Mouse (Mus musculus): ENCODE results near the gene Pla2g6.

Pla2g6 gene

GRCm38 (mm10) chr15:79328058-79328938 lies at the start of gene Pla2g6:
Gene Pla2g6, minus strand, starts transcription at chr15:79328390.
- in situ Hi-C loops (cut with MboI, MseI): loop anchor here in 1 of 2 experiments (25.0 kb wide), 1 partner anchor 1516 kb away; no protein-coding TSS in a partner anchor

GRCm38 (mm10) chr15:79377681-79378080 lies 49.5 kb upstream of the Pla2g6 start:
- in situ Hi-C loops (cut with MboI, MseI): loop anchor here (5.0 kb wide), 2 partner anchors 90 to 135 kb away; no protein-coding TSS in a partner anchor

- in situ Hi-C loops (cut with MboI, MseI): loop anchor here (5.0 kb wide), 2 partner anchors 93 to 132 kb away; no protein-coding TSS in a partner anchor
Observed at GRCm38 (mm10) chr15:79374760-79375159, 46.6 kb upstream of the Pla2g6 start.

- in situ Hi-C loops (cut with MboI, MseI): no loop called here
Observed at GRCm38 (mm10) chr15:79370281-79370843, 42.2 kb upstream of the Pla2g6 start.

GRCm38 (mm10) chr15:79369452-79370280 lies 41.5 kb upstream of the Pla2g6 start:
- in situ Hi-C loops (cut with MboI, MseI): no loop called here

- in situ Hi-C loops (cut with MboI, MseI): no loop called here
Observed at GRCm38 (mm10) chr15:79368861-79369440, 40.8 kb upstream of the Pla2g6 start.

GRCm38 (mm10) chr15:79368313-79368811 lies 40.2 kb upstream of the Pla2g6 start:
- in situ Hi-C loops (cut with MboI, MseI): no loop called here

- in situ Hi-C loops (cut with MboI, MseI): no loop called here
Observed at GRCm38 (mm10) chr15:79366402-79366801, 38.2 kb upstream of the Pla2g6 start.

- in situ Hi-C loops (cut with MboI, MseI): no loop called here
Observed at GRCm38 (mm10) chr15:79365068-79365467, 36.9 kb upstream of the Pla2g6 start.

- in situ Hi-C loops (cut with MboI, MseI): no loop called here
Observed at GRCm38 (mm10) chr15:79364120-79364519, 35.9 kb upstream of the Pla2g6 start.

- in situ Hi-C loops (cut with MboI, MseI): no loop called here
Observed at GRCm38 (mm10) chr15:79361023-79361422, 32.8 kb upstream of the Pla2g6 start.

- in situ Hi-C loops (cut with MboI, MseI): no loop called here
Observed at GRCm38 (mm10) chr15:79360371-79360770, 32.2 kb upstream of the Pla2g6 start.

- in situ Hi-C loops (cut with MboI, MseI): no loop called here
Observed at GRCm38 (mm10) chr15:79359954-79360353, 31.8 kb upstream of the Pla2g6 start.

- in situ Hi-C loops (cut with MboI, MseI): no loop called here
Observed at GRCm38 (mm10) chr15:79357974-79358690, 29.9 kb upstream of the Pla2g6 start.

GRCm38 (mm10) chr15:79357036-79357911 lies 29.1 kb upstream of the Pla2g6 start:
- in situ Hi-C loops (cut with MboI, MseI): no loop called here

GRCm38 (mm10) chr15:79356481-79356880 lies 28.3 kb upstream of the Pla2g6 start:
- in situ Hi-C loops (cut with MboI, MseI): no loop called here

GRCm38 (mm10) chr15:79354619-79355018 lies 26.4 kb upstream of the Pla2g6 start:
- in situ Hi-C loops (cut with MboI, MseI): no loop called here

GRCm38 (mm10) chr15:79353690-79354305 lies 25.6 kb upstream of the Pla2g6 start:
- in situ Hi-C loops (cut with MboI, MseI): no loop called here

- in situ Hi-C loops (cut with MboI, MseI): no loop called here
Observed at GRCm38 (mm10) chr15:79352479-79352878, 24.3 kb upstream of the Pla2g6 start.

Data from T-helper 17 cell (primary cell).